Mouse (Mus musculus) heart, embryonic 15.5 days (tissue): ENCODE results near the gene Ctdsp1. TPM values are rescaled to one million over a fixed set of nuclear protein-coding genes. Genes with fewer than 3 reads are reported as not detected.

Source experiments
- ATAC-seq: fragments of 200-750 bp; cut with Nextera tagmentation; replicated peaks from 2 replicates; pipeline ENCODE4 v1.8.0; 2017; ENCODE audit warnings: low read depth, moderate TSS enrichment; ENCODE audit not compliant: insufficient number of reproducible peaks, insufficient read depth, low FRiP score
- H3K27ac ChIP-seq: fragments of 300-500 bp; sonication (generic); 2 replicates; pipeline ENCODE4 v1.5.1; 2015; ENCODE audit warnings: mild to moderate bottlenecking, inconsistent platforms
- H3K27me3 ChIP-seq: fragments of 300-500 bp; sonication (generic); 2 replicates; pipeline ENCODE4 v1.6.1; 2015; ENCODE audit warnings: inconsistent platforms
- H3K36me3 ChIP-seq: fragments of 300-500 bp; sonication (generic); 2 replicates; pipeline ENCODE4 v1.6.1; 2015; ENCODE audit warnings: mild to moderate bottlenecking, inconsistent platforms
- H3K4me1 ChIP-seq: fragments of 300-500 bp; sonication (generic); replicated peaks from 2 replicates; pipeline ENCODE4 v1.6.1; 2015; ENCODE audit warnings: inconsistent platforms
- H3K4me2 ChIP-seq: fragments of 300-500 bp; sonication (generic); 2 replicates; pipeline ENCODE4 v1.6.1; 2015; ENCODE audit warnings: inconsistent platforms, mild to moderate bottlenecking, moderate library complexity
- H3K4me3 ChIP-seq: fragments of 300-500 bp; sonication (generic); 2 replicates; pipeline ENCODE4 v1.5.1; 2015; ENCODE audit warnings: mild to moderate bottlenecking, inconsistent platforms
- H3K9ac ChIP-seq: fragments of 300-500 bp; sonication (generic); 2 replicates; pipeline ENCODE4 v1.6.1; 2015; ENCODE audit warnings: mild to moderate bottlenecking, inconsistent platforms
- H3K9me3 ChIP-seq: fragments of 300-500 bp; sonication (generic); replicated peaks from 2 replicates; pipeline ENCODE4 v1.6.1; 2016; ENCODE audit warnings: inconsistent platforms
- WGBS: fragments of 180-500 bp; shearing (Covaris S2); methylation state at CpG from one replicate; pipeline ENCODE4 v1.1.7; 2015; ENCODE audit warnings: mixed read lengths; 5-methylcytosine and 5-hydroxymethylcytosine counted together
- polyA plus RNA-seq: library from polyadenylated mRNA; unstranded; fragments of >200 nt; fragmentation: Nextera tagmentation; extraction: Ambion mirVana; gene quantifications from 2 replicates; pipeline ENCODE4 v1.2.1, GENCODE M21; 2015

The Ctdsp1 gene
- polyA plus RNA-seq, 1 experiment from 2014 or later, result 55.1 TPM

DNA sequence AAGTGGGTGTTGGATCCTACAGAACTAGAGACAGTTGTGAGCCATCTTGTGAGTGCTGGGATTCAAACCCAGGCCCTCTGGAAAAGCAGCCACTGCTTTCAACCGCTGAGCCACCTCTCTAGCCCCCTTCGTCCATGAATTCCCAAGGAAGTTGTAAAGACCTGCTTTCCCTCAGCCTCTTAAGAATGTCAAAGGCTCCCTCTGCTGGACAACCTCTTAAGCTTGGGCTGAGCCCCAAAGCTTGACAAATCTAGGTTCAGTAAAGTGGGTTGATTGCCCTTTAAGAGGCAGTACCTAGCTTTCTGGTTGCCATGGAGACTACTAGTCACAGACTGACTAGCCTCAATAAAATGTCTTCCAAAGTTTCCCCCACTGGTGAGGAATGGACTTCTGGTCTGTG lies 29.5 kb upstream of the Ctdsp1 start, which contains the start of gene Catip:
Gene Catip (plus strand): TSS at position 297 of the 400 bp plus-strand sequence.
- no peaks in the 10 kb centered on the region for H3K36me3 ChIP-seq
- 3% methylated on average over 2 of the region's 2 CpGs for WGBS
- no peaks in the 10 kb centered on the region for H3K27me3 ChIP-seq
- H3K4me3 ChIP-seq, result no peak within 1 kb of the TSS
- H3K27ac ChIP-seq, result no peak within 1 kb of the TSS
- ATAC-seq, result 0 out of 2 replicates have a peak, but pooled peaks have one; percentile 41
- no peaks in the 10 kb centered on the region for H3K4me1 ChIP-seq
- H3K9ac ChIP-seq, result no peak within 1 kb of the TSS
- no peak within 1 kb of the TSS for H3K4me2 ChIP-seq
- H3K9me3 ChIP-seq, result no peaks in the 10 kb centered on the region

DNA sequence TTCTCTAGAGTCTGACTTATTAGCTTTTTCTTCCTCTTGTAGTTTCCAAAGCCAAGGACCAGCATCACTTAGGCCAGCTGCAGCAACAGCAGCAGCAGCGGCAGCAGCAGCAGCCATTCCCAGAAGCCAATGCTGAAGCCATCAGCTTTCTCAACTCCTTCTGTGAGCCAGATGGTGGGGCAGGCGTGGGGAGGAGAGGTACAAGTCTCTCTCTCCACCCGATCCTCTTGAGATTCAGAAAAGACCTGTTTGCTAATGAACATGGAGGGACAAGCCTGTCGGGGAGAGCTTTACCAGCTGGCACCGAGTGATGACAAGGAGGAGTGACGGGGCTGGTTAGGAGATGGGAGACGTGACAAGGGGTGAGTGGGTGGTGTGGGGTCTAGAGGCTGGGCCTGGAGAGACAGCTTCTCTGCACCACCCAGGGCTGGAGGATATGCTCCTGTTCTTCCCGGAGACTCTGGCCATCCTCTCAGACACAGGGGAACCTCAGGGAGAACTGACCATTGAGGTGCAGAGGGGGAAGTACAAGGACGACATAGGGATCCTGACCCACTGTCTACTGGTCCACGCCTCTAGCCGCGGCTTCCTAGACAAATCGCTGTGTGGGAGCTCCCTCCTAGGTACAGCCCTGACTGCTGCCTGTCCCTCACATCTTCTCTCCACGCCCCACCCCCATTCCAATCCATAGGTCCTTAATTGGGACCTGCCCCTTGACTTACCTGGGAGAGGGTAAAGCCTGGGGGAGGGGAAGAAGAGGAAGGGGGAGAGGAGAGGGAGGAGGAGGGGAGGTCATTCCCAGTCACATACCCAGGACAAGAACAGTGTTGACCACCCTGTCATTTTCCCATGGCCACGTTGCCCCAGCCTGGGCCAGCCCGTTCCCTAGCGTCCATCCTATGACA lies 28.7 kb upstream of the Ctdsp1 start:
- H3K4me3 ChIP-seq, result no peak overlapping the region
- no peaks in the 10 kb centered on the region for H3K9me3 ChIP-seq
- no peaks in the 10 kb centered on the region for H3K27me3 ChIP-seq
- ATAC-seq, result no peak
- no peaks in the 10 kb centered on the region; the same call in 1 of the 2 replicates for H3K4me1 ChIP-seq
- whole genome bisulfite sequencing, result 56% methylated on average over 17 of the region's 17 CpGs
- no peak overlapping the region for H3K9ac ChIP-seq
- H3K36me3 ChIP-seq, result no peaks in the 10 kb centered on the region
- H3K27ac ChIP-seq, result no peak overlapping the region
- H3K4me2 ChIP-seq, result no peak overlapping the region

- no peaks in the 10 kb centered on the region for H3K9me3 ChIP-seq
- 57% methylated on average over 5 of the region's 5 CpGs for WGBS
- no peak overlapping the region for H3K4me3 ChIP-seq
- no peak overlapping the region for H3K9ac ChIP-seq
- H3K27me3 ChIP-seq, result no peaks in the 10 kb centered on the region
- H3K4me2 ChIP-seq, result no peak overlapping the region
- ATAC-seq, result no peak
- peak overlapping the region; percentile 0; the same call in 1 of the 2 replicates for H3K27ac ChIP-seq
- no peaks in the 10 kb centered on the region for H3K36me3 ChIP-seq
- H3K4me1 ChIP-seq, result peaks cover 9% of the 10 kb centered on the region
These were observed 27.9 kb upstream of the Ctdsp1 start for GRCm38 (mm10) chr1:74363437-74363836.

GRCm38 (mm10) chr1:74364270-74364669 lies 27.0 kb upstream of the Ctdsp1 start:
- H3K4me2 ChIP-seq, result no peak overlapping the region
- no peaks in the 10 kb centered on the region for H3K36me3 ChIP-seq
- H3K9ac ChIP-seq, result no peak overlapping the region
- no peak overlapping the region for H3K4me3 ChIP-seq
- 57% methylated on average over 8 of the region's 8 CpGs for WGBS
- H3K27ac ChIP-seq, result no peak overlapping the region
- no peak for ATAC-seq
- H3K4me1 ChIP-seq, result peaks cover 10% of the 10 kb centered on the region
- no peaks in the 10 kb centered on the region for H3K9me3 ChIP-seq
- no peaks in the 10 kb centered on the region for H3K27me3 ChIP-seq

GRCm38 (mm10) chr1:74367886-74368645 lies 23.2 kb upstream of the Ctdsp1 start:
- WGBS, result 7% methylated on average over 34 of the region's 34 CpGs
- no peak overlapping the region for H3K27ac ChIP-seq

GRCm38 (mm10) chr1:74370040-74370439 lies 21.3 kb upstream of the Ctdsp1 start:
- H3K9ac ChIP-seq, result no peak overlapping the region; the same call in 1 of the 2 replicates
- ATAC-seq, result no peak
- WGBS, result 45% methylated on average over 4 of the region's 4 CpGs
- H3K4me2 ChIP-seq, result no peak overlapping the region
- no peak overlapping the region for H3K4me3 ChIP-seq
- H3K27me3 ChIP-seq, result no peaks in the 10 kb centered on the region
- peaks cover 13% of the 10 kb centered on the region for H3K4me1 ChIP-seq
- H3K9me3 ChIP-seq, result no peaks in the 10 kb centered on the region
- H3K36me3 ChIP-seq, result no peaks in the 10 kb centered on the region
- no peak overlapping the region for H3K27ac ChIP-seq

More at GRCm38 (mm10) chr1:74367886-74368645, 23.2 kb upstream of the Ctdsp1 start:
- H3K36me3 ChIP-seq, result no peaks in the 10 kb centered on the region
- peak overlapping the region; percentile 35 for H3K9ac ChIP-seq
- H3K27me3 ChIP-seq, result no peaks in the 10 kb centered on the region
- H3K4me1 ChIP-seq, result peaks cover 10% of the 10 kb centered on the region
- peak; percentile 54 for ATAC-seq
- H3K9me3 ChIP-seq, result no peaks in the 10 kb centered on the region
- peak overlapping the region; percentile 42 for H3K4me3 ChIP-seq
- H3K4me2 ChIP-seq, result peak overlapping the region; percentile 69

- 66% methylated on average over 4 of the region's 4 CpGs for WGBS
- no peak overlapping the region for H3K9ac ChIP-seq
- peaks cover 13% of the 10 kb centered on the region; the same call in 1 of the 2 replicates for H3K4me1 ChIP-seq
- no peaks in the 10 kb centered on the region for H3K9me3 ChIP-seq
- no peak for ATAC-seq
- H3K4me2 ChIP-seq, result no peak overlapping the region
- no peaks in the 10 kb centered on the region for H3K27me3 ChIP-seq
- H3K36me3 ChIP-seq, result no peaks in the 10 kb centered on the region
- no peak overlapping the region for H3K4me3 ChIP-seq
- H3K27ac ChIP-seq, result no peak overlapping the region
These were observed 17.9 kb upstream of the Ctdsp1 start for GRCm38 (mm10) chr1:74373372-74373771.

DNA sequence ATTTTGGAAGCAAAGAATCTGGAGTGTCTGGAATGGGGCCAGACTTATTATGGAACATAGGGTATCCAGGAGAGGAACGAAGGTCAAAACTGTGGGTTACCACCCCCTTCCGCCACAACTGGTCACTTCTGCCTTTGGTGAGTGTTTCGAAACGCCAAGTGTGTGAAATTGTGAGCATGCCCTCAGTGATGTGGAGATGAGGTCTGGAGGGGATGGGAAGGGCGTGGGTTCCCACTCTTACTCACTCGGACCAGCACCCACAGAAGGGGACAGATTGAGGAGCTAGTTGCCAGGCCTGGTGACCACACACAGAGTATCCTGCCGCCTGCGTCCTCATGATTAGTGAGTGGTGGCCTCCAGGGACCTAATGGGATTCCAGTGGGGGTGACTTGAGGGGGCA lies 16.3 kb upstream of the Ctdsp1 start, which contains the start of gene Slc11a1:
Gene Slc11a1 (plus strand): TSS at position 216 of the 400 bp plus-strand sequence.
- H3K27me3 ChIP-seq, result no peaks in the 10 kb centered on the region
- H3K36me3 ChIP-seq, result no peaks in the 10 kb centered on the region
- ATAC-seq, result no peak
- no peak within 1 kb of the TSS for H3K4me3 ChIP-seq
- H3K9me3 ChIP-seq, result no peaks in the 10 kb centered on the region
- H3K9ac ChIP-seq, result no peak within 1 kb of the TSS
- peak within 1 kb of the TSS; percentile 2; the same call in 1 of the 2 replicates for H3K27ac ChIP-seq
- H3K4me1 ChIP-seq, result 0 out of 2 replicates have a peak, but pooled peaks cover 11% of the 10 kb centered on the region
- H3K4me2 ChIP-seq, result no peak within 1 kb of the TSS
- WGBS, result 68% methylated on average over 8 of the region's 8 CpGs

DNA sequence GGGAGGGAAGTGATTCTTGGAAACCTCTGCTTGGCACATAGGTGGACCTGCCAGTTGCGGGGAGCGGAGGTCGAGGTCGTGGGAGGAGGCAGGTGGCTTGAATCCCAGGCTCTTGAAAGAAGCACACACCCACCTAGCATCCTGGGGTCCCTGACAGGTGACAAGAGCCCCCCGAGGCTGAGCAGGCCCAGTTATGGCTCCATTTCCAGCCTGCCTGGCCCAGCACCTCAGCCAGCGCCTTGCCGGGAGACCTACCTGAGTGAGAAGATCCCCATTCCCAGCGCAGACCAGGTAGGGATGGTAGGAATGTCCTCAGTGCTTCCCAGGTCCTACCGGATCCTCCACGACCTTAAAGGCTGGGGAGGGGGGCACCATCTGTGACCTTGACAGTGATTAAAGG lies 15.7 kb upstream of the Ctdsp1 start:
- no peak overlapping the region for H3K4me3 ChIP-seq
- ATAC-seq, result no peak
- no peaks in the 10 kb centered on the region for H3K9me3 ChIP-seq
- H3K27me3 ChIP-seq, result no peaks in the 10 kb centered on the region
- no peak overlapping the region for H3K9ac ChIP-seq
- no peak overlapping the region for H3K27ac ChIP-seq
- no peaks in the 10 kb centered on the region for H3K36me3 ChIP-seq
- H3K4me2 ChIP-seq, result no peak overlapping the region
- H3K4me1 ChIP-seq, result 0 out of 2 replicates have a peak, but pooled peaks cover 11% of the 10 kb centered on the region
- 78% methylated on average over 10 of the region's 10 CpGs for WGBS

DNA sequence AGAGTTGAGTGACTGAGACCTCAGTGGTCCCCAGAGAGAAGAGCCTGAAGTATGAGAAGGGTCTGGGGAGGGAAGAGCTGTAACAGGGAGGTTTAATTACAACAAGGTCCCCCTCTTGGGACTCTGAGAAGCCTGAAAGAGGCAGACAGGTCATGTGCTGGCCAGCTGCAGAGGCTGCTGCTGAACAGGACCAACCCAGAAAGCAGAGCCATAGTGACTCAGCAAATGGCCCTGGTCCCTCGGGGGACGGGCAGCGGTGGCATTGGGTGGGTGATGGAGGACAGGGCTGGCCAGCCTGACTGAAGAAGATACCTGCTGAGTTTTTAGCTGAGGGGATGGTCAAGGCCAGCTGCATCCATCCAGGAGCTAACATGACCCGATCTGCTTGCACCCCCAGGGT lies 14.9 kb upstream of the Ctdsp1 start:
- Histone ChIP-seq H3K4me3 (no peak overlapping the region), H3K4me1 (0 out of 2 replicates have a peak, but pooled peaks cover 11% of the 10 kb centered on the region), H3K36me3 (no peaks in the 10 kb centered on the region), H3K27me3 (no peaks in the 10 kb centered on the region), H3K27ac (no peak overlapping the region), H3K9ac (no peak overlapping the region), H3K9me3 (no peaks in the 10 kb centered on the region), H3K4me2 (no peak overlapping the region)
- no peak for ATAC-seq
- WGBS, result 83% methylated on average over 4 of the region's 4 CpGs

DNA sequence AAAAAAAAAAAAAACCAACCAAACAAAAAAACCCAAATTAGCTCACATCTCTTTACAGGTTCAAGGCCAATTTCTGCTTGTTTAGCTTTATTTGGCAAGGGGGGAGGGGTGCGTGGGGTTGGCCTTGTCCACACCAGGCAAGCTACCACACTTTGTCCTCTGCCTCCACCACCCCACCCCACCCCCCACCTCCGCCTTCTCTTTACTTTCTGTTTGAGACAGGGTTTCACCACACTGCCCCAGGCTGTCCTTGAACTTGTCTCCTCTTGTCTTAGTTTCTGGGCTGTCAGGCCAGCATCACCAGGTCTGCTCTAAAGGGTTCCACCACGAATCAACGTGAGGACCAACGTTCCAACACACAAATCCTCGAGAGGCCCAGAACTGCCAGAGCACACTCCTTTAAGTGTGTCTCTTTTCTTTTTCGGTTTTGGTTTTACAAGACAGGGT lies 12.2 kb upstream of the Ctdsp1 start:
- 83% methylated on average over 7 of the region's 7 CpGs for WGBS
- Histone ChIP-seq H3K4me1 (0 out of 2 replicates have a peak, but pooled peaks cover 11% of the 10 kb centered on the region), H3K27me3 (no peaks in the 10 kb centered on the region), H3K4me3 (no peak overlapping the region), H3K27ac (no peak overlapping the region), H3K9me3 (no peaks in the 10 kb centered on the region), H3K36me3 (no peaks in the 10 kb centered on the region), H3K4me2 (no peak overlapping the region), H3K9ac (no peak overlapping the region)
- ATAC-seq, result no peak
